Mouse (Mus musculus): ENCODE measurements around the gene BC035044.
"Not testable (repeated sequence)": the region's sequence is repeated elsewhere in the genome, so short reads cannot be mapped to it uniquely, and the experiment has no call there.

Gene BC035044

DNA sequence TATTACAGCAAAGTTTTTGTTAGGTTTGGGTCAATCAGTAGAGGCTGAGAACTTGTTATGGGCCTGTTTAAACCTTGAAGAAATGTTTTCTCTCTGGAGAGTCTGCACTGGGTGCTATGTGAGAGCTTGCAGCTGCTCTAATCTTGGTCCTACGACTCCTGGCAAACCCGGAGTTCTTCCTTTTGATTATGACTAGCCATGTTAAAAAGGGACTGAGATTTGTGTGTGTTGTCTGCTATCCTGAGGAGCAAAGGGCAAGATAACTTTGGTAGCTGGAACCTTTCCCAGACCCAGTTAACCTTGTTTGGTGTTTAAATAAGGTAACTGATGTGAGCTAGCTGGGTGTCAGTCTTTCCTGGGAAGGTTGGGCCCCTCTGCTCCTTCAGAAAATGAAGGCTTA lies 40.3 kb downstream of the BC035044 start:
- DNase-seq, result peak; percentile 48 to 68

GRCm38 (mm10) chr6:128849902-128850301 lies 41.0 kb downstream of the BC035044 start:
- peak; percentile 57 to 78 for DNase-seq

DNA sequence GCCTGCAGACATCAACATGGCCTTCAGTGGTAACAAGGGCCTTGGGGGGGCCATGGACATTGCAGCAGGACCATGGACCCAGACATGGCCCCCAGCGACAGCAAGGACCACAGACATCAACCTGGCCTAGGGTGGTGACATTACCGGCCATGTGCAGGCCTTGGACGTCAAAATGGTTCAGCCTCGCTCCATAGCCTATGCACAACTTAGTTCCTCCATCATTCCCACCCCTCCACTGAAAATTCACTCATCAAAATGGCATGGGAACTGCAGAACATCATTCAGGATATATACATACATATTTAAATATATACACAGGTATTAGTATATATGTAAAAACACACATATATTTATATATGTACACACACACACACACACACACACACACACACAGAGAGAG lies 43.5 kb downstream of the BC035044 start:
- no peak for DNase-seq

DNA sequence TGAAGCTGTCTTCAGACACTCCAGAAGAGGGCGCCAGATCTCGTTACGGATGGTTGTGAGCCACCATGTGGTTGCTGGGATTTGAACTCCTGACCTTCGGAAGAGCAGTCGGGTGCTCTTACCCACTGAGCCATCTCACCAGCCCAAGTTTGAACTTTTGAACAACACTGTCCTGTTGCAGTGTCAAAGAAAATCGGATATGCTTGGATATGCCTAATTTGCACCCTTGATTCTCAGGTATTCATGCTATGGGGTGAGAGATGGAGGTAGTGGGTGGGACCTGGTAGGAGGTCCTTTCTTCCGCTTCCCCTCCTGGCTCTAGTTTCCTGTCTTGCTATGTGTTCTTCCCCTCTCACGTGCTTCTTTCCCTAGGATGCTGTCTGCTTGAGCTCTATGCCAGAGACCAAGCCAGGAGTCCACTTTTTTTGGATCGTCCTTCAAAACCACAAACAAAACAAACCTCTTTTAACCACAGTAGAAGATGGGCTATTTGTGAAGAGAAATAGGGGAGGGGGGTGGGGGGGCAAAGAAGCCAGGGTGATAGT lies 44.9 kb downstream of the BC035044 start:
- DNase-seq, result no peak

DNA sequence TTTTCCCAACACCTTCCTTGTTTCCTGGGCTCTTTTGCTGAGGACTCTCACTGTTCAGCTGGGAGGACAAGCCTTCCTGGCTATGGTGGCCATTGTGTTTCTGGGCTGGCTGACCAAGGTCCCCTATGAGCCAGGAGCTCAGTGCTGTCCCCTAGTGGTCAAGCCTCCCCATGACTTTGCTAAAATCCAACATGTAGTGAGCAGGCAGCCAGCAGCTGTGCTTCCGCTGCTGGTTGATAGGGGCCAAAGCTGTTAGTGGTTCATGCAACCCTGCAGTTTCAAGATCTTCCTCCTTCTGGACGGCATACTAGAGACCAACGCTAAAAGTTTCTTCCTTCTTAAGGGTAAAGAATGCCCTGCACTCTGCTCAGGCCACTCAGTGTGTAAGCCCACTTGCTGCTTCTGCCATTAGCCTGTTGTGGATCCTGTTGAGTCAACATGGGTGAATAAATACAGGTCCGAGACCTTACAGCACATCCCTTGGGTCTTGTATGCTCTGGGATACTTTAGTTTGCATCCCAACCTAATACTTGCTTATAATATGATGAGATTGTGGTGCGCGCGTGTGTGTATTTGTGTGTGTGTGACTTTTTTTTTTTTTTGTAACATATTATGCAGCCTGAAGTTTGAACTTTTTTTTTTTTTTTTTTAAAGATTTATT lies 45.5 kb downstream of the BC035044 start:
- DNase-seq, result peak; percentile 90 to 93

DNA sequence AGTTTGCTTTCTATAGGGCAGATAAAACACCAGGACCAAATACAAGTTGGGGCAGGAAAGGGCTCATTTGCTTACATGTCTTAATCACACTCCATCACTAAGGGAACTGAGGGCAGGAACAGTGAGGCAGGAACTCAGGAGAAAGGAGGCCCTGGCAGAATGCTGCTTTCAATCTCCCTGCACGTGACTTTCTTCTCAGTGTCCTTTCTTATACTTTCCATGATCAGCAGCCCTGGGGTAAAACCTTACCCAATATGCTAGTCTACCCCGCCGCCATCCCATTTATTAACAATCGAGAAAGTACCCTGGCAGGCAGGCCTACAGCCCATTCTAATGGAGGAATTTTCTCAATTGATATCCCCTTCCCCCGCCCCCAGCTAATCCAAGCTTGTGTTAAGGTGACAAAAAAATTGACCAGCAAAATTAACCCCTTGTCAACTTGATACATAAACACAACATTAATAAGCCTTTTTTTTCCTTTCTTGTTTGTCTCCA lies 46.3 kb downstream of the BC035044 start:
- DNase-seq, result no peak

DNA sequence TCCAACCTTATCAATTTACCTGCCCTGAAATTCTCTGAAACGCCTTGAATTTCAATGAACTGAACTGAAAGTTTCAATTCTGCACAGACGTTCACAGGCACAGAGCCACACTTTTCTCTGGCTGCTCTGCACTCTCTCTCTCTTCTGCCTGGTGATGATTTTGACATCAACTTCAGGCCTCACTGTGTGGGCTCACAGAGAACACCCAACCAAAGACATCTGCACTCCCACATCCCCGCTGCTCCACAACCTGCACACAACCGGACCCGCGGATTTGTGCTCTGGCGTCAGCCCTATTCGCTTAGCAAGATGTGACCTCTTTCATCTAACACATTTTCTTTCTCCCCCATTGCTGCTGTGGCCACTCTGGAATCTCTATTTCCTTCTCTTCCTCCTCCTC lies 46.8 kb downstream of the BC035044 start:
- DNase-seq, result no peak

- peak; percentile 85 to 88 for DNase-seq
Observed at GRCm38 (mm10) chr6:128843479-128843992, 47.4 kb downstream of the BC035044 start.

DNA sequence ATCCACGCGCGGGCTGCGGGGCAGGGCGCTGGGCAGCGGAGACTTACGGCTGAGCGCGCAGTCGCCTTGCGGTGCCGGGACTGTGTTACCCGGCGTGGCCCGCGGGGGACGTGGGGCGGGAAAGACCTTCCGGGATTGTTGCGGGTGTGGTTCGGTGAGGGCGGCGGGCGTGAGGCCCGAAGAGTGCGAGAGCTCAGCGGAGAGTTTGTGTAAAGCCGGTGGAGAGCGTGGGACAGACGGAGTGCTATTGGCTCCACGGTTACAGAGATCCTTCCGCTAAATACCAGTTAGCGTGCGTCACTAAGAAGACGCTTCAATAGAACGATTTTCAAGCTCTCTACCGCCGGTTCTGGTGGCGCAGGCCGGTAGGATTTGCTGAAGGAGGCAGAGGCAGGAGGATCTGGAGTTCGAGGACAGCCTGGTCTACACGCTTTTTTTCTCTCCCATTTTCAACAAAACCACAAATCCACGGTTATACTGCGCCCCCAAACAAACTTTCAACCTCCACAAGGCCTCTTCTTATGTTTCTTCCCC lies 47.9 kb downstream of the BC035044 start:
- peak; percentile 88 to 93 for DNase-seq

GRCm38 (mm10) chr6:128842356-128842944 lies 48.5 kb downstream of the BC035044 start:
- no peak for DNase-seq

DNA sequence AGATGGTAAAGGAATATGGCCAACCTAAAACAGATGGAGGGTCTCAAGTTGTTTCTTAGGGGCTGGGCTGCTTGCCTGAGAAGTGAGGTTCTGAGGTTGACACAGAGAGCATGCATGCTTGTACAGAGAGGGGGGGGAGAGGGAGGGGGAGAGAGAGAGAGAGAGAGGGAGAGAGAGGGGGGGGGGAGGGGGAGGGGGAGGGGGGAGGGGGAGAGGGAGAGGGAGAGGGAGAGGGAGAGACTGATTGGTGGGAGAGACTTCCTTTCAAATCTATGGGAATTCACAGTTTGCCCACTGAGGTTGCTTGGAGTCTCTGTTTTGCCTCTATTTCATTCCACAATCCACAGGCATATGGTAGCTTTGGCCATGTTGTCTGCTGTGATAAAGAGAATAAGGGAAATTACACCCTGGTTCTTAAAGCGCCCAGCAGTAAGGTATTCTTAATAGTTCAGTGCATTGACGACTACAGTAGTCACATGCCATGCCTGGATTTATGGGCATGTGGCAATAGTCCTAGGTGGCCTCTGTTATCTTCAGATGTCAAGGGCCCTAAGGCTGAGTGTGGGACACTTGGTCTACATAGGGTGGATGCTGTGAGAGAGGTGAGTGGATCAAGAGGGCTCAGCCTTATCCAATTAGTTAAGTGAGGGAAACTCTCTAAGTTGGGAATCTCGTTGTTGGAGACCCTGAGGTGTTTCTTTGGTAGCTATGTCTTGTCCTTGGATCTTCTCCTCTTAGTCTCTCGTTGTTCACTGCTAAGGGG lies 49.4 kb downstream of the BC035044 start:
- DNase-seq, result no peak

- DNase-seq, result not testable (repeated sequence)
Observed at GRCm38 (mm10) chr6:128840669-128841068, 50.3 kb downstream of the BC035044 start.

GRCm38 (mm10) chr6:128839921-128840320 lies 51.0 kb downstream of the BC035044 start:
- DNase-seq, result no peak

DNA sequence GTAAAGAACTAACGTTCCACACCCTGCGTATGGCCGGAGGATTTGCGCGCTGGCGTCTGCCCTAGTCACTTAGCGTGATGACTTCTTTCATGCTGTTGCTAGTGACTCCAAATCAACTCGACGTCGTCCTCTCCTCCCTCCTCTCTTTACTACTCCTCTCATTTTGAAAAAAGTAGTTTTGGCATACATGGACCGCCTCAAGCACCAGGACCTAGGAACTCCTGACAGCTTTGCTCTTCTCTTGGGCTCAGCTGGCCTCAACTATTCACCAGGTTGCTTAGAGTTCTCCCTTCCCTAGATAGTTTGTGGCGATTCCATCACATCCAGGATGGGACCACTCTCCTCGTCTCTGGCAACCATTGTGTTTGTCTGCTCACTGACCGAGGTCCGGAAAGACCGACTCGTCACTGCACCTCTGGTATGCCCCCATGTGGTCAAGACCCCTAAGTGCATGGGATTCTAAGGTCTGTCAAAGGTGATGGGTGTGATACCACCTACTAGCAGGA lies 51.6 kb downstream of the BC035044 start:
- DNase-seq, result peak; percentile 91 to 92

DNA sequence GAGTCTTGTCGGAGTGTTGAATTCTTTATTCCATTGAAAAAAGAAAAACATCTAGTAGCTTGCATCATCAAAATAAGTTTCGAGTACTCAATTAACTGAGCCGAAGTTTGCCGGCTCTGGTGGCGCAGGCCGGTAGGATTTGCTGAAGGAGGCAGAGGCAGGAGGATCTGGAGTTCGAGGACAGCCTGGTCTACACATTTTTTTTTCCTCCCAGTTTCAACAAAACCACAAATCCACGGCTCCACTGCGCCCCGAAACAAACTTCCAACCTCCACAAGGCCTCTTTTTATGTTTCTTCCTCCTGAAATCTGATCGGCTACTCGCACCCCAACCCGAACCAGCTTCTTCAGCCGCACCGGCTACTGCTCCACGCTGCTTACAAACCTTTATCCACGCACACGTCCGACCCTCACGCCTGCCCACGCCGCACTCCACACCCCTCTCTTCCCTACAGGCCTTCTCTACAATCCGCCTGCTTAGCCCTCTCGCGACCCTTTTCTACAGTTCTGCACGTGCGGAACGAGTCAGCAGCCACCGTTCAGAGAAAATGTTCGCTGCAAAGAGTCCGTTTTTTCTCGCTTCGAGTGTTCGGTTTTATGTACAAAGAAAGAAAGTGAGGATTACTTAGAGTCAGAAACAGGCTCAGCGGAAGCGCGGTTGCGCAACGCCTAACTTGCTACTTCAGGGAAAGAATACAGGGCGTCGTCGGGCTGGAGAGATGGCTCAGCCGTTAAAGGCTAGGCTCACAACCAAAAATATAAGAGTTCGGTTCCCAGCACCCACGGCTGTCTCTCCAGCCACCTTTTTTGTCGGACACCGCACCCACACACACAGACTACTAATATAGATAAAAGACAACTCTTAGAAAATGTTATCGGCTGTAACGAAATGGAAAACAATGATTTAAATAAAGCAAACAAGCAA lies 52.3 kb downstream of the BC035044 start:
- DNase-seq, result peak; percentile 88 to 89

- DNase-seq, result peak in 1 of 2 experiments; percentile 25
Observed at GRCm38 (mm10) chr6:128837454-128838341, 53.2 kb downstream of the BC035044 start.

- no peak for DNase-seq
Observed at GRCm38 (mm10) chr6:128836955-128837334, 54.0 kb downstream of the BC035044 start.

GRCm38 (mm10) chr6:128836191-128836954 lies 54.6 kb downstream of the BC035044 start:
- DNase-seq, result no peak

GRCm38 (mm10) chr6:128835571-128835970 lies 55.4 kb downstream of the BC035044 start:
- no peak for DNase-seq

GRCm38 (mm10) chr6:128833046-128833445 lies 57.9 kb downstream of the BC035044 start:
- no peak for DNase-seq

Measured in kidney, postnatal 36 days (tissue).